ENCODE assay signal across 21 mouse cellular contexts in the genomic region with DNA sequence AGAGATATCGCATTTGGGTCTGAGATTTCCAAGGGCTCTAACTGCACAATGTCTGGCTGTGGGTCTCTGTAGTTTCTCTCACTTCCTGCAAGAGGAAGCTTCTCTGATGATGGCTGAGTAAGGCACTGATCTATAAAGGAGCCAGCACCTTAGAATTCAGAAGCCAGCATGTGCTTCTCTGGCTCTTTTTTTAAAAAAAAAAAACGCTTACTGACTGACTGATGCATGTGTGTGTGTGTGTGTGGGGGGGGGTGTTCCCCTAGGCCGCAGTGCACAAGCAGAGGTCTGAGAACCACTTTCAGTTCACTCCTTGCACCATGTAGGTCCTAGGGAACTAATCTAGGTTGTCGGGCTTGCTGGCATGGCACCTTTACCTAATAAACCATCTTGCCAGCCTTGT. TPM values are rescaled to one million over a fixed set of nuclear protein-coding genes. Genes with fewer than 3 reads are reported as not detected.
DNase-seq lines count a peak whose midpoint lies in the region; ATAC-seq lines count a peak whose summit lies in the region.
"Had no signal": no experiment of that assay in that cellular context is flagged by ENCODE, and none has a peak within 500 bp of the region (broad histone marks: within the 10 kb centered on the region; RNA-seq: fewer than 3 reads in every experiment).

No protein-coding gene starts in this region.

- peak overlapping the region; percentile 40 for H3K27ac ChIP-seq in heart, embryonic 13.5 days (replicated peaks)
- no peak overlapping the region for H3K27ac ChIP-seq in limb, embryonic 13.5 days
- no peak overlapping the region for H3K27ac ChIP-seq in limb, embryonic 10.5 days
- H3K27ac ChIP-seq: embryonic facial prominence, embryonic 10.5 days; hindbrain, embryonic 14.5 days; neural tube, embryonic 15.5 days had no signal

- no peaks in the 10 kb centered on the region for H3K27me3 ChIP-seq in heart, embryonic 13.5 days (replicated peaks)
- no peaks in the 10 kb centered on the region for H3K27me3 ChIP-seq in limb, embryonic 13.5 days
- H3K27me3 ChIP-seq in limb, embryonic 10.5 days (ENCODE audit: low read depth, poor library complexity, severe bottlenecking): no peaks in the 10 kb centered on the region
- H3K27me3 ChIP-seq: neural tube, embryonic 15.5 days had no signal

- no peak for DNase-seq in heart, postnatal 36 days
- DNase-seq in limb, embryonic 10.5 days (ENCODE audit: low spot score): no peak
- peak; percentile 38 for DNase-seq in CD4-positive helper T cell, adult 2 months (ENCODE audit: low read depth, low spot score)
- peak; percentile 31 for DNase-seq in induced T-regulatory cell, adult 2 months (ENCODE audit: low read depth)
- DNase-seq in cerebellum, adult 18-20 months: no peak
- no peak for DNase-seq in frontal cortex, postnatal 14 days (ENCODE audit: low spot score in 2 of 2)
- DNase-seq: adrenal gland, postnatal 25 days; cerebellum, adult 2 months; kidney, adult 11 months; kidney, postnatal 25 days; layer of hippocampus, adult 9-11 months; liver, postnatal 0 days; right cerebral cortex, postnatal 4 days had no signal

- 56% methylated on average over 4 of the region's 4 CpGs for WGBS in heart, embryonic 13.5 days
- WGBS in limb, embryonic 13.5 days: 70% methylated on average over 4 of the region's 4 CpGs
- WGBS in limb, embryonic 10.5 days: 84% methylated on average over 4 of the region's 4 CpGs

- intact Hi-C loops in heart, postnatal 36 days (cut with DNase I): no loop called here

- peaks cover 31% of the 10 kb centered on the region for H3K36me3 ChIP-seq in heart, embryonic 13.5 days
- peaks cover 20% of the 10 kb centered on the region for H3K36me3 ChIP-seq in limb, embryonic 13.5 days
- H3K36me3 ChIP-seq in limb, embryonic 10.5 days: peaks cover 31% of the 10 kb centered on the region

- ATAC-seq in heart, embryonic 13.5 days (ENCODE audit: extremely low read depth, insufficient number of reproducible peaks, low FRiP score, low TSS enrichment): no peak
- ATAC-seq in limb, embryonic 13.5 days (ENCODE audit: low FRiP score, low read depth): no peak
- ATAC-seq: activated CD4-positive, CD25-positive, alpha-beta regulatory T cell, adult 4 months; forebrain, embryonic 14.5 days; liver, postnatal 0 days had no signal

- peak overlapping the region; percentile 41 for H3K9ac ChIP-seq in heart, embryonic 13.5 days
- H3K9ac ChIP-seq in limb, embryonic 13.5 days: 0 out of 2 replicates have a peak overlapping the region, but pooled peaks have one; percentile 2
- H3K9ac ChIP-seq: hindbrain, embryonic 14.5 days; liver, postnatal 0 days; neural tube, embryonic 15.5 days had no signal

- no peaks in the 10 kb centered on the region for H3K9me3 ChIP-seq in heart, embryonic 13.5 days
- H3K9me3 ChIP-seq in limb, embryonic 13.5 days: no peaks in the 10 kb centered on the region
- H3K9me3 ChIP-seq in limb, embryonic 10.5 days (replicated peaks): no peaks in the 10 kb centered on the region
- H3K9me3 ChIP-seq: embryonic facial prominence, embryonic 10.5 days; neural tube, embryonic 15.5 days had no signal

- peak overlapping the region; percentile 21 for H3K4me2 ChIP-seq in heart, embryonic 13.5 days
- no peak overlapping the region for H3K4me2 ChIP-seq in limb, embryonic 13.5 days (replicated peaks)
- H3K4me2 ChIP-seq: hindbrain, embryonic 14.5 days; midbrain, embryonic 11.5 days; neural tube, embryonic 15.5 days had no signal

- peaks cover 33% of the 10 kb centered on the region for H3K4me1 ChIP-seq in heart, embryonic 13.5 days
- H3K4me1 ChIP-seq in limb, embryonic 13.5 days: peaks cover 21% of the 10 kb centered on the region
- H3K4me1 ChIP-seq in limb, embryonic 10.5 days: peaks cover 21% of the 10 kb centered on the region

- H3K4me3 ChIP-seq in heart, embryonic 13.5 days: no peak overlapping the region
- no peak overlapping the region for H3K4me3 ChIP-seq in limb, embryonic 13.5 days
- no peak overlapping the region for H3K4me3 ChIP-seq in limb, embryonic 10.5 days
- H3K4me3 ChIP-seq: embryonic facial prominence, embryonic 10.5 days; neural tube, embryonic 15.5 days had no signal

RNA-seq across cellular contexts. Expression of gene Mzt1, which starts 4.5 kb away (rescaled TPM):
- 78.5 and 85.0 TPM in 2 replicates for polyA plus RNA-seq in heart, embryonic 13.5 days (2015; fragmentation: Nextera tagmentation; extraction: Ambion mirVana)
- 10 to 100 TPM; 37.5 to 39.6 TPM for total RNA-seq in heart, postnatal 36 days (2021)
- polyA plus RNA-seq in limb, embryonic 13.5 days (2015; fragmentation: Nextera tagmentation; extraction: Ambion mirVana): 91.1 and 92.7 TPM in 2 replicates
- 89.5 and 104 TPM in 2 replicates for polyA plus RNA-seq in limb, embryonic 10.5 days (2016; fragmentation: Nextera tagmentation; extraction: Ambion mirVana)

RNA-seq across cellular contexts. Expression of gene Bora, which starts 4.6 kb away (rescaled TPM):
- 40.9 and 44.2 TPM in 2 replicates for polyA plus RNA-seq in heart, embryonic 13.5 days (2015; fragmentation: Nextera tagmentation; extraction: Ambion mirVana)
- total RNA-seq in heart, postnatal 36 days (2021): 1 to 10 TPM in 1 of 2 experiments, under 1 TPM in 1; 0.62 to 1.9 TPM
- 76.7 and 79.3 TPM in 2 replicates for polyA plus RNA-seq in limb, embryonic 13.5 days (2015; fragmentation: Nextera tagmentation; extraction: Ambion mirVana)
- 85.2 and 99.4 TPM in 2 replicates for polyA plus RNA-seq in limb, embryonic 10.5 days (2016; fragmentation: Nextera tagmentation; extraction: Ambion mirVana)

RNA-seq across cellular contexts. Expression of gene Rpl36a-ps1, which starts 47.3 kb away (rescaled TPM):
- polyA plus RNA-seq in heart, embryonic 13.5 days (2015; fragmentation: Nextera tagmentation; extraction: Ambion mirVana): 0.83 and 0.94 TPM in 2 replicates
- 1 to 10 TPM; 3.3 to 5.6 TPM for total RNA-seq in heart, postnatal 36 days (2021)
- 0.77 and 1.6 TPM in 2 replicates for polyA plus RNA-seq in limb, embryonic 13.5 days (2015; fragmentation: Nextera tagmentation; extraction: Ambion mirVana)
- 2.2 and 2.6 TPM in 2 replicates for polyA plus RNA-seq in limb, embryonic 10.5 days (2016; fragmentation: Nextera tagmentation; extraction: Ambion mirVana)
- polyA plus RNA-seq: embryonic facial prominence, embryonic 10.5 days; neural tube, embryonic 15.5 days had no signal

RNA-seq across cellular contexts. Expression of gene Pibf1, which starts 57.8 kb away (rescaled TPM):
- polyA plus RNA-seq in heart, embryonic 13.5 days (2015; fragmentation: Nextera tagmentation; extraction: Ambion mirVana): 12.9 and 13.3 TPM in 2 replicates
- total RNA-seq in heart, postnatal 36 days (2021): 1 to 10 TPM; 7.5 to 8.2 TPM
- polyA plus RNA-seq in limb, embryonic 13.5 days (2015; fragmentation: Nextera tagmentation; extraction: Ambion mirVana): 21.8 and 22.6 TPM in 2 replicates
- 20.1 and 21.7 TPM in 2 replicates for polyA plus RNA-seq in limb, embryonic 10.5 days (2016; fragmentation: Nextera tagmentation; extraction: Ambion mirVana)

RNA-seq across cellular contexts. Expression of gene Dis3, which starts 58.2 kb away (rescaled TPM):
- polyA plus RNA-seq in heart, embryonic 13.5 days (2015; fragmentation: Nextera tagmentation; extraction: Ambion mirVana): 21.2 and 22.4 TPM in 2 replicates
- total RNA-seq in heart, postnatal 36 days (2021): 10 to 100 TPM in 1 of 2 experiments, 1 to 10 TPM in 1; 9.3 to 12.3 TPM
- polyA plus RNA-seq in limb, embryonic 13.5 days (2015; fragmentation: Nextera tagmentation; extraction: Ambion mirVana): 35.0 and 36.4 TPM in 2 replicates
- 46.5 and 47.4 TPM in 2 replicates for polyA plus RNA-seq in limb, embryonic 10.5 days (2016; fragmentation: Nextera tagmentation; extraction: Ambion mirVana)

Comparison
In these comparisons a context has a peak if more than half of its experiments do, and no peak if none do; other contexts are left out.
1. DNase-seq: peak in CD4-positive helper T cell, adult 2 months (single experiment) and induced T-regulatory cell, adult 2 months (single experiment); none in heart, postnatal 36 days (0 of 2), limb, embryonic 10.5 days (single experiment), cerebellum, adult 18-20 months (0 of 2) and frontal cortex, postnatal 14 days (0 of 2).